In genomic region chr9:114887699-114888098, GRCm38 (mm10) we compare ENCODE assay signal across 8 mouse cellular contexts. TPM values are rescaled to one million over a fixed set of nuclear protein-coding genes. Genes with fewer than 3 reads are reported as not detected.
DNase-seq lines count a peak whose midpoint lies in the region; ATAC-seq and TF ChIP-seq lines count a peak whose summit lies in the region.
"Had no signal": no experiment of that assay in that cellular context is flagged by ENCODE, and none has a peak within 500 bp of the region (broad histone marks: within the 10 kb centered on the region; RNA-seq: fewer than 3 reads in every experiment).

No protein-coding gene starts in this region.

- 97% methylated on average over 3 of the region's 3 CpGs for WGBS in kidney, adult 2 months
- 95% methylated on average over 3 of the region's 3 CpGs for WGBS in kidney, embryonic 14.5 days
- 96% methylated on average over 3 of the region's 3 CpGs for WGBS in lung, postnatal 0 days

- peaks cover 5% of the 10 kb centered on the region; the same call in 1 of the 2 replicates for H3K9me3 ChIP-seq in kidney, embryonic 14.5 days (ENCODE audit: control insufficient read depth, low read length)
- H3K9me3 ChIP-seq in ES-E14 (ENCODE audit: control insufficient read depth, insufficient read depth, low read depth, low read length), result no peaks in the 10 kb centered on the region
- H3K9me3 ChIP-seq in lung, postnatal 0 days (ENCODE audit: low read length), result no peaks in the 10 kb centered on the region
- H3K9me3 ChIP-seq: lung, embryonic 15.5 days had no signal

- H3K9ac ChIP-seq in kidney, embryonic 14.5 days (ENCODE audit: low read depth, low read length), result no peak overlapping the region
- no peak overlapping the region for H3K9ac ChIP-seq in ES-E14 (ENCODE audit: insufficient read depth, low read depth, low read length, poor library complexity, severe bottlenecking)
- H3K9ac ChIP-seq in lung, postnatal 0 days (replicated peaks; ENCODE audit: low read depth), result no peak overlapping the region
- H3K9ac ChIP-seq: lung, embryonic 15.5 days had no signal

- peak; percentile 66 for DNase-seq in kidney, adult 2 months
- DNase-seq in ES-E14 (ENCODE audit: low read depth, low spot score), result peak; percentile 29
- peak; percentile 82 for DNase-seq in brain, embryonic 14.5 days (ENCODE audit: low read depth)
- DNase-seq in lung, postnatal 0 days (ENCODE audit: low spot score), result peak; percentile 75
- DNase-seq in ovary, postnatal 14 days (ENCODE audit: low spot score), result no peak
- DNase-seq in cerebellum, adult 11-12 months, result no peak

- no peak overlapping the region for H3K4me2 ChIP-seq in kidney, embryonic 14.5 days (replicated peaks; ENCODE audit: low read depth, low read length)
- no peak overlapping the region for H3K4me2 ChIP-seq in lung, postnatal 0 days (replicated peaks; ENCODE audit: low read depth, low read length)
- H3K4me2 ChIP-seq: lung, embryonic 15.5 days had no signal

- H3K27me3 ChIP-seq in kidney, adult 2 months (replicated peaks; ENCODE audit: control insufficient read depth, insufficient read depth, low read length), result no peaks in the 10 kb centered on the region
- no peaks in the 10 kb centered on the region for H3K27me3 ChIP-seq in kidney, embryonic 14.5 days (ENCODE audit: control insufficient read depth, insufficient read depth, low read length)
- H3K27me3 ChIP-seq in lung, postnatal 0 days (replicated peaks; ENCODE audit: insufficient read depth, low read length), result no peaks in the 10 kb centered on the region
- H3K27me3 ChIP-seq: lung, embryonic 15.5 days had no signal

- H3K4me3 ChIP-seq in kidney, adult 2 months (ENCODE audit: insufficient read depth, low read depth, low read length), result no peak overlapping the region
- no peak overlapping the region for H3K4me3 ChIP-seq in kidney, embryonic 14.5 days (ENCODE audit: low read length)
- H3K4me3 ChIP-seq in ES-E14 (ENCODE audit: insufficient read depth in 1 of 2, low read depth in 1 of 2, low read length in 2 of 2, poor library complexity in 1 of 2, severe bottlenecking in 1 of 2), result no peak overlapping the region
- H3K4me3 ChIP-seq in lung, postnatal 0 days (ENCODE audit: low read depth, low read length), result no peak overlapping the region
- H3K4me3 ChIP-seq: lung, embryonic 15.5 days had no signal

- no peak overlapping the region for H3K27ac ChIP-seq in kidney, adult 2 months (ENCODE audit: insufficient read depth, low read depth, low read length)
- no peak overlapping the region for H3K27ac ChIP-seq in kidney, embryonic 14.5 days (ENCODE audit: low read depth, low read length)
- no peak overlapping the region for H3K27ac ChIP-seq in ES-E14 (ENCODE audit: insufficient read depth, low read depth, low read length, poor library complexity, severe bottlenecking)
- no peak overlapping the region for H3K27ac ChIP-seq in lung, postnatal 0 days (ENCODE audit: low read length)
- H3K27ac ChIP-seq: lung, embryonic 15.5 days had no signal

- in situ Hi-C loops in ES-E14 (cut with MboI; ENCODE audit: low sequenced_read_pairs in 2 of 2, unreplicated experiment in 2 of 2), result no loop called here

- TF ChIP-seq EP300 in lung, postnatal 0 days (IDR thresholded peaks at IDR 0.05), result no peak

- no peaks in the 10 kb centered on the region for H3K4me1 ChIP-seq in kidney, adult 2 months (ENCODE audit: control insufficient read depth, insufficient read depth, low read length)
- H3K4me1 ChIP-seq in kidney, embryonic 14.5 days (ENCODE audit: control insufficient read depth, insufficient read depth, low read length), result 0 out of 2 replicates have a peak, but pooled peaks cover 3% of the 10 kb centered on the region
- H3K4me1 ChIP-seq in ES-E14 (ENCODE audit: control insufficient read depth in 2 of 2, insufficient read depth in 2 of 2, low read length in 2 of 2, poor library complexity in 1 of 2), result no peaks in the 10 kb centered on the region
- no peaks in the 10 kb centered on the region for H3K4me1 ChIP-seq in lung, postnatal 0 days (ENCODE audit: insufficient read depth, low read depth, low read length)
- H3K4me1 ChIP-seq: lung, embryonic 15.5 days had no signal

- H3K36me3 ChIP-seq in kidney, adult 2 months (ENCODE audit: control insufficient read depth, insufficient read depth, low read length), result no peaks in the 10 kb centered on the region
- no peaks in the 10 kb centered on the region for H3K36me3 ChIP-seq in kidney, embryonic 14.5 days (ENCODE audit: control insufficient read depth, insufficient read depth, low read length)
- H3K36me3 ChIP-seq in ES-E14 (ENCODE audit: control insufficient read depth, insufficient read depth, low read length, poor library complexity, severe bottlenecking), result no peaks in the 10 kb centered on the region
- no peaks in the 10 kb centered on the region for H3K36me3 ChIP-seq in lung, postnatal 0 days (ENCODE audit: insufficient read depth, low read length)
- H3K36me3 ChIP-seq: lung, embryonic 15.5 days had no signal

- ATAC-seq in kidney, embryonic 14.5 days (ENCODE audit: low FRiP score, low TSS enrichment), result no peak
- ATAC-seq in lung, postnatal 0 days, result no peak

- no peak for TF ChIP-seq POLR2A in kidney, adult 2 months (IDR thresholded peaks at IDR 0.05; ENCODE audit: low read depth, low read length)
- TF ChIP-seq POLR2A in brain, embryonic 14.5 days (IDR thresholded peaks at IDR 0.05; ENCODE audit: borderline replicate concordance, extremely low read depth, insufficient read depth, insufficient read length, poor library complexity, severe bottlenecking), result no peak

- TF ChIP-seq CTCF in kidney, adult 2 months (conservative IDR thresholded peaks at IDR 0.05; ENCODE audit: insufficient read depth, insufficient read length, low read depth, low read length), result peak; percentile 71
- peak; percentile 46; the same call in 1 of the 2 replicates for TF ChIP-seq CTCF in brain, embryonic 14.5 days (IDR thresholded peaks at IDR 0.05; ENCODE audit: borderline replicate concordance, extremely low read depth, insufficient read depth, insufficient read length)
- TF ChIP-seq CTCF in lung, postnatal 0 days (IDR thresholded peaks at IDR 0.05), result peak; percentile 77

TF ChIP-seq in ES-E14, 5 proteins besides CTCF, POLR2A, EP300 and RAD21:
- 0 out of 2 replicates have a peak, but pooled peaks have one; percentile 1 for TF ChIP-seq ZC3H11A (IDR thresholded peaks at IDR 0.05; ENCODE audit: borderline replicate concordance, low read depth, low read length)
- no peak for TF ChIP-seq CHD2 (IDR thresholded peaks at IDR 0.05; ENCODE audit: low read depth, low read length)
- no peak for TF ChIP-seq HCFC1 (IDR thresholded peaks at IDR 0.05; ENCODE audit: borderline replicate concordance, insufficient read depth, low read length)

RNA-seq across cellular contexts. Expression of gene Cmtm8, which starts 43.7 kb away (rescaled TPM):
- polyA plus RNA-seq in kidney, adult 2 months (2012; rRNA removed), result 30.5 and 38.1 TPM in 2 replicates
- polyA plus RNA-seq in kidney, embryonic 14.5 days (2014; fragmentation: Nextera tagmentation; extraction: Ambion mirVana), result 36.0 and 43.0 TPM in 2 replicates
- 1.8 and 2.2 TPM in 2 replicates for total RNA-seq in ES-E14 (2012; rRNA removed)
- polyA plus RNA-seq in brain, embryonic 14.5 days (2012; rRNA removed), result 7.8 and 8.0 TPM in 2 replicates
- 130 and 147 TPM in 2 replicates for polyA plus RNA-seq in lung, postnatal 0 days (2015; fragmentation: Nextera tagmentation; extraction: Ambion mirVana)

RNA-seq across cellular contexts. Expression of gene Gpd1l, which starts 46.1 kb away (rescaled TPM):
- polyA plus RNA-seq in kidney, adult 2 months (2012; rRNA removed), result 28.2 and 31.3 TPM in 2 replicates
- 6.6 and 15.2 TPM in 2 replicates for polyA plus RNA-seq in kidney, embryonic 14.5 days (2014; fragmentation: Nextera tagmentation; extraction: Ambion mirVana)
- 14.2 and 15.2 TPM in 2 replicates for total RNA-seq in ES-E14 (2012; rRNA removed)
- 27.4 and 30.3 TPM in 2 replicates for polyA plus RNA-seq in brain, embryonic 14.5 days (2012; rRNA removed)
- 12.7 and 13.7 TPM in 2 replicates for polyA plus RNA-seq in lung, postnatal 0 days (2015; fragmentation: Nextera tagmentation; extraction: Ambion mirVana)

Comparison
In these comparisons a context has a peak if more than half of its experiments do, and no peak if none do; other contexts are left out.
1. DNase-seq: peak in kidney, adult 2 months (single experiment), ES-E14 (single experiment), brain, embryonic 14.5 days (single experiment) and lung, postnatal 0 days (single experiment); none in ovary, postnatal 14 days (single experiment) and cerebellum, adult 11-12 months (single experiment).
2. Peak in every context shown above with its lines, with median percentiles within 50 percentile points of each other: CTCF ChIP-seq.